Mouse (Mus musculus): ENCODE measurements around the gene Itfg1.

Itfg1 gene

DNA sequence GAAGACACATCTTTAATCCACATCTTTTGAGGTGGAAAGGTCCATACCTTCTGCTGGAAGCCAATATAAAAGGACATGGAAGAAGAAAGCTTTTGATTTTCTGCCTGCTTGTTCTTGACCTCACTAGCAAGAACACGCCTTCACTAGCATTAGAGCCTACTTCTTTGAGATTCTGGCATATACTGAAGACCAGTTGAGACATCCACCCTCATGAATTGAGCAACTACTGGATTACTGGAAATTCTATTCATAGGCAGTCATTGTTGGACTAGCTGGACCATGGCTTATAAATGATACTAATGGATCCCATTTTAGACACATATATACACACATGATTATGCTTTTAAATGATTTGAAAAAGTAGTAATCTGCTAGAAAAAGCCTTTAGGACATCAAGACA is 56.9 kb downstream of the Itfg1 start:
- in situ Hi-C loops (cut with MboI; ENCODE audit: low pct_unique_long_range_greater_than_20kb in 1 of 2, low sequenced_read_pairs in 2 of 2, unreplicated experiment in 1 of 2): no loop called here

DNA sequence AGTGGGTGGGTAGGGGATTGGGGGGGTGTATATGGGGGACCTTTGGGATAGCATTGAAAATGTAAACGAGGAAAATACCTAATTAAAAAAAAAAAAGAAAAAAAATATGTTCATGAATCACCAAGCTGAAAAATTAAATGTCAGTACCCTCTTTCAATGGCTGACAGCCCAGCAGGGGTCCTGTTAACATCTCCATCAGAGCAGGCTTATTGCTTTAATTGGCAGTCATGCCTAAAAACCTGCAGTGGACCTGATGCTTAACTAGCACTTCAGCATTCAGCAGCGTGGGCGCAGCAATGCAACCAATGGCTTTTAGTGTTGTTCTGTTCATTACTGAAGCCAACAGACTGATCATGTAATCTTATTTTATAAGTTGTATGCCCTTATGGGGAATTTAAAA is 60.6 kb downstream of the Itfg1 start:
- in situ Hi-C loops (cut with MboI; ENCODE audit: low pct_unique_long_range_greater_than_20kb in 1 of 2, low sequenced_read_pairs in 2 of 2, unreplicated experiment in 1 of 2): no loop called here

DNA sequence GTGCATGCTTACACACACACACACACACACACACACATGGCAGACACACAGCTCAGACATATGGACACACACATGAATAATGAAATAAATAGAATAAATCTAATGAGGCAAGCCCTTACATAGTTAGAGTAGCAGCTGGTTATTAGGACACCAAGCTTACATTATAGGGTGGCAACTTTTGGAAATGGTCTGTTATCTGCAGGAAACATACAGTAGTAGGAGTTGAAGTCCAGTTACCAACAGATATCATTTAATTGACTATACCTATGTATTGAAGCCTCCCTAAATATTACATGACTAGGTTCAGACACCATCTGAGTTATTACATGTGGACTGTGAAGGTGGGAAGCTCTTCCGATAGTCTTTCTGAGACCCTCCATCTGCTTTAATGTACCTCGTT is 95.7 kb downstream of the Itfg1 start:
- in situ Hi-C loops (cut with MboI; ENCODE audit: low pct_unique_long_range_greater_than_20kb in 1 of 2, low sequenced_read_pairs in 2 of 2, unreplicated experiment in 1 of 2): no loop called here

DNA sequence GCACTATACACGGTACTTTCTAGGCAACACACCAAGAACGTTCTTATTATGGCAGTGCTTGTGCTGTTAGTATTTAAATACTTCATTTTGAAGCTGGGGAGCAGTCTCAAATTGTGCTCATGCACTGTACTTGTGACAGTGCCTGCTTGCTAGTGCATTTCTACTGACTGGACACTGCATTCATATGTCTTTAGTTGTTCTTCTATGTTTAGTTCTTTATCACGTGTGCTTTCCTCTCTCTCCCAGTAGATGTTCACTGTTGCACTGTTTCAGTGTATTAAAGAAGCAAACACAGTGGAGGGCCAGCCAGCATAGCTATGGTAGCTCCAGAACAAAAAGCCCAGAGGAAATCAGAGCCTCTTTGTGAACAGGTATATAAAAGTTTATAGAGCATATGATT is 110.2 kb downstream of the Itfg1 start:
- in situ Hi-C loops (cut with MboI; ENCODE audit: low pct_unique_long_range_greater_than_20kb in 1 of 2, low sequenced_read_pairs in 2 of 2, unreplicated experiment in 1 of 2): no loop called here

DNA sequence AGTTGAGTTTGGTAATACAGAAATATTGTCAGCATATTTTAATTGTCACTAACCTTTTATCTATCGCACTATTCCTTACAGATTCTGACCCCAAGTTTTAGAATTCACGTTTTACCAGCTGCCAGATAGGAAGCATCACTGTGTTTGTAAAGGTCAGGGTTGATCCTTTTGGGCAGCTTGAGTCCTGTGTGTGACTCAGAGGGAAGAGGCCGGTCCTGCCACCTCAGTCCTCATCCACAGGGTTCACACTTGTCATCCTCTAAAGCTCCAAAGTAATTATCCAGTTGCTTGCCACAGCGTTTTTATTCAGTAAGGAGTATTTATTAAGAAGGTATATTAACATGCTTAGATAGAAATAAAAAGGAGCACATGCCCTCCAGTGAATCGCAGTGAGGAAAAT is 123.5 kb downstream of the Itfg1 start:
- in situ Hi-C loops (cut with MboI; ENCODE audit: low pct_unique_long_range_greater_than_20kb in 1 of 2, low sequenced_read_pairs in 2 of 2, unreplicated experiment in 1 of 2): no loop called here

DNA sequence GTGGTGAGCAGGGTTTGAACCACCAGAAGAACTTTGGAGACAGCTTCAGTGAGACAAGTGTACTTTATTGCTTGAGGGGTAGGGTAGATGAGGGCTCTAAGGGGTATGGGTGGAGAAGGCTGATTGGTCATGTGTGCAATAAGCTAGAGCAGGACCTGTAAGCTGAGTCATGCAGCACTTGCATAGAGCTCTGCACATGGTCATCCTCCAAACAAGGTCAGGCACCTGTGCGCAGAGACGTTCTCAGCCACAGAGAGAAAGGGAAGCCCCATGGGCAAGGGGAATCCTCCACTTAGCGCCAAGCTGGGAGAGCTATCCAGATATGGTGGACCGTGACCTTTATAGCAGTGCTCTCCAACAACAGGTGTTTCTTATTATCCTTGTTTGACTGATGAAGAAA is 124.0 kb downstream of the Itfg1 start:
- in situ Hi-C loops (cut with MboI; ENCODE audit: low pct_unique_long_range_greater_than_20kb in 1 of 2, low sequenced_read_pairs in 2 of 2, unreplicated experiment in 1 of 2): no loop called here

DNA sequence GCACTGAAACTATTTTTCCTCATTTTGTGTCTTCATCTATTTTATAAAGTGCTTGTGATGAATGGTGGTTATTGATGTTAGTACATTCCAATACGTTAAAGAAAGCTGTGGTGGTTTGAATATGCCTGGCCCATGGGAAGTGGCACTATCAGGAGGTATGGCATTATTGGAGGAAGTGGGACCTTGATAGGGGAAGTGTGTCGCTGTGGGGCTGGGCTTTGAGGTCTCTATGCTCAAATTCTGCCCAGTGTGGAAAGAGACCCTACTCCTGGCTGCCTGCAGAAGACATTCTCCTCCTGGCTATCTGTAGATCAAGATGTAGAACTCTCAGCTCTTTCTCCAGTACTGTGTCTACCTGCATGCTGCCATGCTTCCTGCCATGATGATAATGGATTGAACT is 133.7 kb downstream of the Itfg1 start:
- in situ Hi-C loops (cut with MboI; ENCODE audit: low pct_unique_long_range_greater_than_20kb in 1 of 2, low sequenced_read_pairs in 2 of 2, unreplicated experiment in 1 of 2): loop anchor here in 1 of 2 experiments (10.0 kb wide), 1 partner anchor 878 kb away; the partner anchor contains the start of gene Abcc12

DNA sequence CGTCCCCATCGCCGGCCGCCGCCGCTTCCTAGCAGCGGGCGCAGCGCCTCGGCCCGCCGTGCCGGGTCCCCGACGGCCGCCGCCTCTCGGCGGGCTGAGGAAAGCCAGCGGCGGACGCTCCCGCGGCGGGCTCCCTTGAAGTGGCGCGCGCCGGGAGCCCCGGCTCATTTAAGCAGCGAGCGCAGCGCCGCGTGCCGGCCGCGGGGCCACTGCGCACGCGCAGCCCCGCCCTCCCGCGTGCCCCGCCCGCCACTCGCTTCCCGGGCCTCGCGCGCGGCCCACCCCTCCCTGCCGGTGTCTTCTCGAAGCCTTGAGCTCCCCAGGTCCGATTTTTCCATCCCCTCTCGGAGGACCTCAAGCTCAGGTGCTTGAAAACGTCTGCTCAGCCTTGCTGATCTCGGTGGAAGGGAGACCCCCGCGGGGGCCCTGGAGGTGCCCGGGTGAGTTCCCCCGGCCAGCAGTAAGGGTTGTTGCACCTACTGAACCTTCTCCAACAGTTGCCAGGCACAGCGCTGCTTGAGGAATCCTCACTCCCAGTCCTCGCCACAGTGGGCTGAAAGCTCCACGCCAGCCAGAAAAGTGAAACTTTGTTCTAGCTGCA is 139.9 kb downstream of the Itfg1 start, which contains the start of gene Neto2:
Neto2 (minus strand) TSS at position 174 of the 601 bp plus-strand sequence.
- in situ Hi-C loops (cut with MboI; ENCODE audit: low pct_unique_long_range_greater_than_20kb in 1 of 2, low sequenced_read_pairs in 2 of 2, unreplicated experiment in 1 of 2): loop anchor here in 1 of 2 experiments (10.0 kb wide), 1 partner anchor 884 kb away; the partner anchor contains the start of gene Abcc12

DNA sequence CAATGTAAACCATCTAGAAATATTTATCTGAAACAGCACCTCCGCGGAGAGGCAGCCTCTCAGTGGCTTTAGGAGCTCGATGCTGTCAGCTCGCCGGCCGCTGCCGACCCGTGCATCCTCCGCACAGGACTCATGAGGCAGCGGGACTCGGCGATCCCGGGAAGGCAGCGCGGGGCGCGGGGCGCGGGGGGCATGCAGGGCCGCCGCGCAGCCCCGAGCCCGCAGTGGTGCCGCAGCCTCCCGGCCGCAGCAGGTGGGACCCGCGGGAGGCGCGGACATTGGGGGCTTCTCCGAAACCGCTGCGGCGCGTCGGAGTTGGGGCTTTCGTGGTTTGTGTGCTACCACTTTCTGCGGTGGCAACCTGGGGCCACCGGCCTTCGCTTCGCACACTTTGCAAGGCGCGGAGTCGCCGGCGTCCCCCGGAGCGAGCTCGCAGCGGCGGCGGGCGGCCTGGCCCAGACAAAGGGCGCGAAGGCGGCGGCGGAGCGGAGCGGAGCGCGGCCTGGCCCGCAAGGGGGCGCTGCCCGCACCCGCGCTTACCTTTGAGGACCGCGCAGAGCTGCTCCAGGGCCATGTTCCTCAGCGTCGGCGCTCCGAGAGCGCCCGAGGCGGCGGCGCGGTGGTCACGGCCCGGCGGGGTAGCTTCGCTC is 140.5 kb downstream of the Itfg1 start:
- in situ Hi-C loops (cut with MboI; ENCODE audit: low pct_unique_long_range_greater_than_20kb in 1 of 2, low sequenced_read_pairs in 2 of 2, unreplicated experiment in 1 of 2): loop anchor here in 1 of 2 experiments (10.0 kb wide), 1 partner anchor 885 kb away; the partner anchor contains the start of gene Abcc12

DNA sequence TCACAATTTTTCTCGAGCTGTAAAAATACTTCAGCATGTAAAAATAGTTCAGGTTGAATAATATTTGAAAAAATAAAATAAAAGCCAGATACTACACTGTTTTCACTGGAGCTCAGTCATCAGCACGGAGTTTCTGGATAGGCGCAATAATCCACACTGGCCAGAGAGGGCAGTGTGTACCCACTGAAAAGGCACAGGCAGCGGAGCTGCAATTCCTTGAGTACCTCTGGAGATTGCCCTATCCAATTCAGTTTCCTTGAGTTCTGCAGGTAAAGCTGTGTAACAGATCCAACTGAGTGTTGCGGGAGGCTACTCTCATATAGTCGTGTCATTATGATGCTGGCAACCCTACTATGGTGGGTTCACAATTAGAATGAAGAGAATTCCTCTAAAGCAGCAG is 141.7 kb downstream of the Itfg1 start:
- in situ Hi-C loops (cut with MboI; ENCODE audit: low pct_unique_long_range_greater_than_20kb in 1 of 2, low sequenced_read_pairs in 2 of 2, unreplicated experiment in 1 of 2): no loop called here

Measured in mouse embryonic stem cell (cell line).